Mouse (Mus musculus) kidney, adult 2 months (tissue): Measurements from ENCODE around the gene Zfp612.

Source experiments
- CTCF ChIP-seq: fragments of 200-500 bp; conservative IDR thresholded peaks from 2 replicates; pipeline ENCODE4 v1.5.1; 2011; ENCODE audit warnings: low read depth, mild to moderate bottlenecking, control low read depth, low read length, moderate library complexity, mixed read lengths; ENCODE audit not compliant: insufficient read depth, insufficient read length
- POLR2A ChIP-seq: fragments of 200-500 bp; IDR thresholded peaks from one replicate; pipeline ENCODE4 v1.6.1; 2011; ENCODE audit warnings: low read depth, low read length, control low read depth

DNA sequence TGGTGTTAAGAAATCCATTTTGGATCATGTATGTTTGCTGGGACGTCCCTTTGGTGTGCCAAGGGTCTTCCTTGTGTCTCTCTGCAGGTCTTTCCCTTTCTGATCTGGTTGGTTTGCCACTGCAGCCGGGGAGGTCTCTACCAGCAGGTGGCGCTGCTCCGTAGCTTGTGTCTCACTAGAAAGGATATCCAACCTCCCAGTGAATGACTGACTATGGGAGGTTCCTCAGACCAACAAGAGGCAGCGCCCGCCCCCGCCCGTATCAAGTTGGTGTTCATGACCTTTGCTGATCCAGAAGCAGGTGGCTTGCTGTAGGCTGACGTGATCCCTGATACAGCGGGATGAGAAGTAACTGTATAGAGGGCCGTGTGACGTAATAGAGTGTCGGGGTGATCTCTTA is 51.0 kb downstream of the Zfp612 start:
- TF ChIP-seq POLR2A (no peak), CTCF (peak; percentile 84)
